Mouse (Mus musculus) ES-CJ7 (cell line): ENCODE measurements at regions not wholly inside any gene's neighbourhood (a gene's known extent, or its start where the extent isn't known, plus 50 kb on each side); places are given as distances from the start of the nearest gene placed in this dataset.
"Not testable (repeated sequence)": the region's sequence is repeated elsewhere in the genome, so short reads cannot be mapped to it uniquely, and the experiment has no call there.

Experiments
- DNase-seq: peaks from one replicate; pipeline ENCODE4 v3.0.0; 2011; ENCODE audit warnings: low read depth, low spot score

DNA sequence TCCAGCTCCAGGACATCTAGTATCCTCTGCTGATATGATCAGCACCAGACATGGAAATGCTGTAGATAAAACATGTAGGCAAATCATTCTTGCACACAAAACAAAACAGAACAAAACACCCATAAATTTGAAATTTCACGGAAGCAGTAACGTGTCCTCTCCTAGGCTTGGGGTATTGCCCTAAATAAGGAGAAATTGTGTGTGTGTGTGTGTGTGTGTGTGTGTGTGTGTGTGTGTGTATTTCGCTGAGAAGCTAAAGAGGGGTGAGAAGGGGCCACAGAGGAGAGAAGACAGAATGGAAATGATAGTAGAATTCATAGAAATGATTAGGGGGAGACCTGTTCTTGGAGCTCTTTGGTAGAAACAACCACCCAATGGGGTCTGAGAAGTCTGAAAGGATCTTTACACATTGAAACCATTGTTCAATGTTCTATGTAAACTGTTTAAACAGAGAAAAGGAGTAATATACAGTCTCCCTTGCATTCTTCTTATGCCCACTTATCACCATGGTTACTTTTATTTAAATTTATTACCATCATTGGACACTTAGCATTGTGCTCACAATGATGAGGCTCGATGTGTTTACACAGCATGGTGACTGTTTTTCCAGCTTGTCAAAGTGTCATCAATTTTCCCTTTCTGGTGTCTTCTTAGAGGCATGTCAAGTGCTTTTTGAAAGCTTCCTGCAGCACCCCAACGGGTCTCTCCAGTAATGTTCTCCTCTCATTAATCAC, 317.3 kb upstream of the 4933412E24Rik start:
- DNase-seq, result no peak

DNA sequence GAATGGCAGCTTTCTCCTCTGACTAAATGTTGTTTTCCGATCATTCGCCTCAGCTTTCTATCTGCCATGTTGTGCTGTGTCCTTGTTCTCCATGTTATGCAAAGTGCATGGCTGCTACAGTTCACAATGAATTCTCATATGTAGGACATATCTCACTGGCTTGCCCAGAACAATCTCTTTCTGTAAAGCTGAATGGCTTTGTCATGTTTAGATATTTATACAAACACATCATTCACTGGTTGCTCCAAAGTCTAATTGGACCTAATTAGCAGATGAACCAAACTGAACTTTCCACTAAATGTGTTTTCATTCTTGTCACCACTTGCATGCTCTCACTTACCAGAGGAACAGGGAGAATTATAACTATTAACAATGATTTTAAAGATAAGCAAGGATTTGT, 301.2 kb upstream of the 4933412E24Rik start:
- no peak for DNase-seq

- no peak for DNase-seq
Observed at GRCm38 (mm10) chr15:60315210-60315609, 298.8 kb upstream of the 4933412E24Rik start.

- no peak for DNase-seq
Observed at GRCm38 (mm10) chr15:60309909-60310308, 293.5 kb upstream of the 4933412E24Rik start.

DNA sequence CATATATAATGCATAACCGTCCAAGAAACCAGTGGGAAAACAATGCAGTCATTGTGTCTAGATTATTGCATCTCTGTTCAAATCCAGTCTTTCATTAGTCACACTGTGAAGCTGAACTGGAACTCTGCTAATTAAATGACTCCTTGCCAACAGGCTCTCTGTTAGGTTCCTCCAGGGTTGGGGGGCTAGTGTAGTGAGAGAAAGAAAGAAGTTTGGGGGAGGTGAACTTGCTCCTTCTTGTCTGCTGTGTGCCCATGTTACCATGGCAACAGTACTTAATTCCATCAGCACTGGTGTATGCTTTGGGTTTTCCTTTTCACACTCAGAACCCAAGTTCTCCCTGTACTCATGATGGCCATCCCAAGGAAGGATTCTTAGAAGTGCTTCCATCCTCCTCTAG, 292.6 kb upstream of the 4933412E24Rik start:
- no peak for DNase-seq

DNA sequence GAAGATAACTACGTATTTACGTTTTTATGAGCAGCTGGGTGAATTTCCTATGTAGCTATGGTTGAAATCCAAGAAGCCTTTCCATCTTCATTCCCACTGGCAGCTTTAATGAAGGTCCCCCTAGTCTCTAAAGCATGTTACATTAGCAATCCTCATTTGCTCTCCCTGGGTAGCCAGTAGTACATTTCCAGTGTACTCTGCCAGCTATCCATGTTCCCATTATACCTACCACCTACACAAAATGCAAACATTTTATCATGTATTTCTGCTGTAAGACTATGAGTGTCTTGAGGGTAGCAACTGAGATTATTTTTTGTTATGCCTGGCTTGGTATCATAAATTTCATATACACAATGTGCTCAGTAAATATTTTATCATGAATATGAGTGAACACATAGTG, 291.7 kb upstream of the 4933412E24Rik start:
- DNase-seq, result no peak

DNA sequence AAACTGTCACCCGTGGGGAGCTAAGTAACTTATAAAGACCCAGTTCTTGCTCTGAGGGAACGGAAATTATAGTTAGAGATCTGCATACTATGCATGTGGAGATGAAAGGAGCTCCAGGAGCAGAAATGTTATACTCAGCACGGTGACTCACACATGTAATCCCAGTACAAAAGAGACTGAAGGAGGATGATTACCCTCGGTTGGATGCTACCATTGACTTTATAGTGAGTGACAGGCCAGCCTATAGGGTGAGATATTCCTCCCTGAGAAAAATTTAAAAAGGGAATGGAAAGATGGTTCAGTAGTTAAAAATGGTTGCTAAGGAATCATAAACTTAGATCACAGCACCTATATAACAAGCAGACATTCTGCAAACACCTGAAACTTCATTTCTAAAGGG, 287.1 kb upstream of the 4933412E24Rik start:
- DNase-seq, result no peak

DNA sequence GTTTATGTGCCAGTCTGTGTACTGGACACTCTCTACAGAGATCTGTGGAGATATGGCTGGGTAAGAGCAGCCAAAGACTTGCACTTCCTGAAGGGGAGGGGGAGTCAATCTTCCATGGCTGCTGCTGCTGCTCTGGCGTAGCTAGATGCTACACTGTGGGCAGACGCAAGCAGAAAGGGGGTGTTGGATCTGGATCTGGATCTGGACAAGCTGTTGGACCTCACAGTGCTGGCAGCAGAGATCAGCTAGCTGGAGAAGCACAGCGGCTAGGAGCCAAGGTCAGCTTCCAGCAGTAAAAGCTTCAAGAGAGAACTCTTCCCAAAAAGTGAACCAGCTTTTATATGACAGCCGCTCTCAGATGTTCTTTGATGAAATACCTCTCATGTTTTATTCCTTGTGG, 285.5 kb upstream of the 4933412E24Rik start:
- no peak for DNase-seq

GRCm38 (mm10) chr15:60285321-60285720, 268.9 kb upstream of the 4933412E24Rik start:
- DNase-seq, result no peak

- no peak for DNase-seq
Observed at GRCm38 (mm10) chr15:60280378-60280777, 264.0 kb upstream of the 4933412E24Rik start.

DNA sequence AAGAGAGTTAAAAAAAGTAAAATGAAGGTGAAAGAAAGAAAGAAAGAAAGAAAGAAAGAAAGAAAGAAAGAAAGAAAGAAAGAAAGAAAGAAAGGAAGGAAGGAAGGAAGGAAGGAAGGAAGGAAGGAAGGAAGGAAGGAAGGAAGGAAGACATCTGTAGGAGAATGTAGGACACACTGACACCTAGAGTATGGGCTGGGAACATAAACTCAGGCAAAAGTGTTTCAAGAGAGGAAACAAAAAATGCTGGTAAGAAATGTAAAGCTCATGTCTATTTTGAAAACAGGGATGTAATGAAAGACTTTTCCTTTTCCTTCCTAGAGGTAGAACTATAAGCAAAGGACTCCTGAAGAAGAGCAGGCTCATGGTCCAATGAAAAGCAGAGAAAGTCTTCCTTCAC, 237.2 kb upstream of the 4933412E24Rik start:
- not testable (repeated sequence) for DNase-seq

DNA sequence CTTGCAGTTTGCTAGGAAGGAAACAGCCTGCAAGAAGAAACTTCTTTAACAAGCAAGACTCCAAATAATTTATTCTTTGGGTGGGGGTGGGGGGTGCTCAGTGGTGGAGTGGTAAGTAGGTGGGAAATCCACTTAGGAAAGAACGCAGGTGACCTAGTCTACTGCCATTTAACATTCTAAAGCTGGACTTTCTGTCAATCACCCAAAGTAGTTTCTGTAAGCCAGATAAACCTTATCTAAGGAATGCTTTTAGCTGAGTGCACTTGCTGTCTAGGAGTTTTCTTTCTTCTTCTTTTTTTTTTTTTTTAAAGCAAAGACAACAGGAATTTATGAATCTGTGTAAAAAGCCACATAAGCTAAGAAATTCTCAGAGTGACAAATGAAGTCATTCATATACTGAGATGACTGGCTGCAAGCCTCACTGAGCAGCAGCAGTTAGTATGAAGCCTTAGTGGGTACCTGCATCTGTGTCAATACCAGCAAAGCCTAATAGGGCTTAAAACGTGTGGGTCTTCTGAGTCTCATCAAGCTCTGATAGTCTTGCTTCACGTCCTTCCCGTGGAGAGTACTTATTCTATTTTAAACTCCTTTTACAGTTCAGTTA, 210.0 kb upstream of the 4933412E24Rik start:
- DNase-seq, result no peak

GRCm38 (mm10) chr15:60195070-60195469, 178.7 kb upstream of the 4933412E24Rik start:
- no peak for DNase-seq

DNA sequence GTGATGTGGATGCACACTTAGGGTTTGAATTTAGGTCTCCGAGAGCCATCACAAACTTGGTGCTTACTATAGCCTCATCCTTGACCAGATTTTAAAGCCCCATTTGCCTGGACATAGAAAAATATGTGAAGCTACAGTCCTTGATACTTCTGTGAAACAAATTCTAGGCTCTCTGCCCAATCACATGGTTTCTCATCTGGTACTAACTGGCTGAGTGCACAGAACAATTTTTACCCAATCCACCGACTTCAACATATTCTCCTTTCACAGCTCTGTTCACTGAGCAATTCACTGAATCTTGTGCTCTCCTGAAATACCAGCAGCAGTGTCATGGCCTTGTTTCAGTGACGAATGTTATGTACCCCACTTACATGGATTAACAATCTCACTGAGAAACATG, 176.7 kb upstream of the 4933412E24Rik start:
- no peak for DNase-seq

DNA sequence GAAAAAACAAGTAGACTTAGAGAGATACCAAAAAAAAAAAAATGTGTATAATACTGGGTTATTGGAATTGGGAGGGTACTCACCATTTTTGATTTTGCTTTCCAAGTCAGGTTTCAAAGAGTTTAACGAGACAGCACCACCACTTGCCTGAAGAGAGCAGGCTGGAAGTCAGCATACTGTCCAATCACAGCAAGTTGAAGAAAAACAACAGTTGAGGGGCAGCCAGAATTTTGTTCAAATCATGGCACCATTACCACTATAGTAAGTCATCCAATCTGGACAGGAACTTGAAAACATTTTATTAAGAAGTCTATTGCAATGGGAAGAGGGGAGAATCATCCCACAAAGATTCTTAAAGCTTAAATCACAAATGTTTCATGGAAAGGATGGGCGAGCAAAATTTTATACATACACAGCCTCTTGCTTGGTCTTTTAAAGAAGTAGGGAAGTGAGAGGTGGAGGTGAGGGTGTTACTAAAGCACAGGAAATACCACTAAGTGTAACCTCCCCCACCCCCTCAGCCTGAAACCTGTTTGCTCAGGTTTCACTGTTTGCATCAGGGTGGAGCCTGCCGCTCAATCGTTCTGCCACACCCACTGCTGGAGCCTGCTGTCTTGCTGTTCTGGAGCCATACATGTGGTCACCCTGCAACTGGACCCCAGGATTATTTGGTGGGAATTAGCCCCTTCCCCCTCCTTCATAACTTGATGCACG, 170.7 kb upstream of the 4933412E24Rik start:
- DNase-seq, result no peak

DNA sequence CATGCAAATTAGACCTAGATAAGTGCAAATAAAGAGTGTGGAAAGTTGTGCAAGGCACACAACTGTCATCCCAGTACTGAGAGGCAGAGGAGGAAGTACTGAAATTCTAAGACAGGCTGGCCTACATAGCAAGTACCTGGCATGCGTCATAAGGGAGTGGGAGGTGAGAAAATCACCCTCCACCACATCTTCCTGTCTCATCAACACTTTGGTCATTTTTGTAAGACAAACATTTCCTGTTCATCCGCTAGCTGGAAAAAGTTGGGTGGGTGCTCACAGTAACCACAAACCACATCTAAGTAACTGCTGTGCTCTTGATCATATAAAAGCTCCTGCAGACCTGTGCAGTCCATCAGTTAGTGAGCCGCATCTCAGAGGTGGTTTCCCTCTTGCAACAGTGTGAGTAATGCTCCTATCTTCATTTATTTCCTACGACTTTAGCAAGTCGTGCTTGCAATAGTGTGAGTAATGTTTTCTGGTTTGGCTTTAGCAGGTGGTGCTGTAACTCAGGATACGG, 125.2 kb upstream of the 4933412E24Rik start:
- DNase-seq, result peak; percentile 71

GRCm38 (mm10) chr15:60136671-60137070, 120.3 kb upstream of the 4933412E24Rik start:
- DNase-seq, result no peak

- DNase-seq, result no peak
Observed at GRCm38 (mm10) chr15:60134515-60134914, 118.1 kb upstream of the 4933412E24Rik start.

- no peak for DNase-seq
Observed at GRCm38 (mm10) chr15:60132701-60133100, 116.3 kb upstream of the 4933412E24Rik start.

GRCm38 (mm10) chr15:60124461-60124860, 108.0 kb upstream of the 4933412E24Rik start:
- DNase-seq, result no peak

DNA sequence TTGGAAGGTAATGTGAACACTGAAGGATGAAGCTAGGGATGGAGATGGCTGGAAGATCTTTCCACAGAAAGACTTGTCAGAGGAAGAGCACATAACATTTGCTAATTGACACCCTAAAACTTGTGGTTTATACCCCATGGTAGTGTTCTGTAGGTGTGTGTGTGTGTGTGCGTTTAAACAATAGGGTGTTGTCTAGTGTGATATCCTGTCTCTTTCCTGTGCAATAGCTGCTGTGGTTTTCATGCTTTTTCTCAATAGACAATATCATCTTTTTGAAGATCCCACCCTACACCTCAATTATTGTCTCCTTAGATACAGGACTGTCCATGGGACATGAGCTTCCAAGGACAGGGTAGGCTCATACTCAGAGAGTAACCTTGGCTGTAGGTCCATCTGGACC, 103.5 kb upstream of the 4933412E24Rik start:
- DNase-seq, result no peak

DNA sequence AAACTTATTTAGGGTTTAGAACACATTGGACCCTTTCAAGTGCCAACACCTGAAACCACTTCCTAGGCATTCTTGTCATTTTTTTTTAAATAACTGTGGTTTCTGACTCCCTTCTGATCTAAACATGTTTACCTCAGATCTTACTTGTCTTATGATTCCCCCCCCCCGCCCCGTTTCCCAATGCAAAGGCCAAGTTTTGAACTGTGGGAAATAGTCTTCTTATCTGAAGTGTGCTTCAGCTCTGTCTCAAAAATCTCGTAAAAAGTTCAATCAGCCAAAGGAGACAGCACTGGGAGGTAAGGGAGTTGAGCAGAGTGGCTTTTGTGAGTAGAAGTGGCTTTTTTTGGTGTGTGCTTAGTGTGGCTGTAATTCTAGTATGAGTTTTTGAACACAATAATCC, 95.5 kb upstream of the 4933412E24Rik start:
- no peak for DNase-seq

DNA sequence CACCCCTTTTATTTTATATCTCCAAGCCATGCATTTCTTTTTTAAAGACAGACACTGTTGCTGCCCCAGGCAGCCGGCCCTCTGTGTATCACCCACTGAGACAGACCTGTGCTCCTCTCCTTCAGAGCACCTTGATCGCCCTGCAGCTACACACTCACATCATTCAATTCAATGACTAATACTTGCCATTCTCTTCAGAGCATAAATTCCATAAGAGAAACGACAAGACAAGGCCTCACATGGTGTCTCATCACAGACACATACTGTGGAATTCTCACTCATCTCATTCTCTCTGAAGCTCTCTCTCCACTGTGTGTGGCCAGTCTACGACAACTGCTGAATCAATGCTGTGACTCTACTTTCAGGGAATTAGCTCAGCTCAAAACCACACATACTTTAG, 94.6 kb upstream of the 4933412E24Rik start:
- DNase-seq, result no peak
